Comparison of ENCODE assay signal across 1 mouse cellular context in the genomic region with DNA sequence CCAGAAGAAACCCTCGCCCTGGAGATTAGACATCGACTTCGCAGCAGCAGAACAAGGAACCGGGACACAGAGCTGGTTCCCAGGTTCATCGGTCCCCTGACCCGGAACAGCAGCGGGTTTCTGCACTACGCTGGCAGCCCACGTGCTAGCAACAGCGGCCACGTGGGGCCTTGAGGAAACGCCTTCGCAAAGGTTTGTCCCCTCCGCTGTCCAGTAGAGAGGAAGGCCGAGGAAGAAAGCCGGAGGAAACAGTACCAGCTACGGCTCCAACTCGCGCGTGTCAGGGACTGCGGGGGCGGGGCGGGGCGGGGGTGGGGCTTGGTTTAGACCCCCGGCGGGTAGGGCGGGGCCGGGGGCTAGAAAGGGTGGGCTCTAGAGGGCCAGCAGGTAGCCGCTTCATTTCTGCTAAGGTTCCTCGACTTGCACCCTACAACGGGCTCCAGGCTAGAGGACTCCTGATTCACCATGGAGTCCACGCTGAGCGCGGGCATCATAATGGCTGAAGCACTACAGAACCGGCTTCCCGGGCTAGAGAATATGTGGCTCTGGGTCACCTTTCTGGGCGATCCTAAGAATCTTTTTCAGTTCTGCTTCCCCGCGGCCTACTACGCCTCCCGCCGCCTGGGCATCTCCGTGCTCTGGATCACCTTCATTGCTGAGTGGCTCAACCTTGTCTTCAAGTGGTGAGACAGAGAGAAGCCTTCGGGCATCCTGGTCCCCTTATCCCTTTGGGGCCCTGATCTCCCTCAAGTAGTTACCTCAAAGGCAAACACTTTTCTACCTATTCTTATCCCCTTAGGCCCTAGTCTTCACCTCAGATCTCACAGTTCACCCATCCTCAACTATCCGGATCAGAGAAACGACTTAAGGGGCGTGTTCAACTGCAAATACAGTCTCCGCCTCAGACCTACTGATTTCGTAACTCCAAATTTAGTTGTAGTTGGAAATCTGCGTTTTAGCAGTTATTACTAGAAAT.
TF ChIP-seq lines count a peak whose summit lies in the region.

A gene (plus strand): TSS at position 160 of the 976 bp plus-strand sequence.

TF ChIP-seq in MEL, 35 proteins besides CTCF, POLR2A, EP300 and RAD21 (continued from another document):
- no peak for TF ChIP-seq POLR2AphosphoS5 (IDR thresholded peaks at IDR 0.05; ENCODE audit: borderline replicate concordance, low read depth, low read length)
- TF ChIP-seq E2F4 (IDR thresholded peaks at IDR 0.05; ENCODE audit: borderline replicate concordance, low read depth, low read length), result no peak; the same call in 1 of the 2 replicates
- peak; percentile 81 for TF ChIP-seq ETS1 (IDR thresholded peaks at IDR 0.05; ENCODE audit: low read depth, low read length)
- no peak; the same call in 1 of the 2 replicates for TF ChIP-seq MYB (IDR thresholded peaks at IDR 0.05; ENCODE audit: low read depth, low read length)
- TF ChIP-seq SIN3A (IDR thresholded peaks at IDR 0.05; ENCODE audit: low read length), result peak; percentile 99
- no peak for TF ChIP-seq GABPA (IDR thresholded peaks at IDR 0.05; ENCODE audit: low read depth, low read length)
- TF ChIP-seq NELFE (IDR thresholded peaks at IDR 0.05; ENCODE audit: low read depth, low read length), result peak; percentile 84
- TF ChIP-seq KAT2A (conservative IDR thresholded peaks at IDR 0.05; ENCODE audit: low read depth, low read length), result peak; percentile 77
- peak; percentile 93 for TF ChIP-seq HCFC1 (IDR thresholded peaks at IDR 0.05; ENCODE audit: low read depth, low read length)
- peak; percentile 83; the same call in 1 of the 2 replicates for TF ChIP-seq MAZ (IDR thresholded peaks at IDR 0.05; ENCODE audit: low read depth, low read length)
- TF ChIP-seq MAFK (IDR thresholded peaks at IDR 0.05; ENCODE audit: borderline replicate concordance, low read depth, low read length), result no peak
- no peak for TF ChIP-seq MEF2A (IDR thresholded peaks at IDR 0.05; ENCODE audit: extremely low read depth, insufficient replicate concordance, low read depth, low read length, poor library complexity, severe bottlenecking)
- TF ChIP-seq TBP (IDR thresholded peaks at IDR 0.05; ENCODE audit: low read depth, low read length), result peak; percentile 62
- TF ChIP-seq ZC3H11A (IDR thresholded peaks at IDR 0.05; ENCODE audit: low read depth, low read length), result no peak
- TF ChIP-seq ZMIZ1 (IDR thresholded peaks at IDR 0.05; ENCODE audit: low read depth, low read length), result peak; percentile 44
- TF ChIP-seq ZKSCAN1 (IDR thresholded peaks at IDR 0.05; ENCODE audit: low read depth, low read length), result no peak
- TF ChIP-seq MYC (IDR thresholded peaks at IDR 0.05; ENCODE audit: low read depth, low read length), result peak; percentile 100
- TF ChIP-seq MAX (IDR thresholded peaks at IDR 0.05; ENCODE audit: low read length), result peak; percentile 100
- TF ChIP-seq ELF1 (IDR thresholded peaks at IDR 0.05; ENCODE audit: low read depth, low read length), result peak; percentile 96
- TF ChIP-seq CHD1 (IDR thresholded peaks at IDR 0.05; ENCODE audit: low read depth, low read length), result no peak
- TF ChIP-seq RCOR1 (IDR thresholded peaks at IDR 0.05; ENCODE audit: low read depth, low read length), result no peak
- TF ChIP-seq JUND (IDR thresholded peaks at IDR 0.05; ENCODE audit: low read depth, low read length), result no peak
- TF ChIP-seq MXI1 (IDR thresholded peaks at IDR 0.05; ENCODE audit: low read depth, low read length), result peak; percentile 100
- 0 out of 2 replicates have a peak, but pooled peaks have one; percentile 34 for TF ChIP-seq UBTF (IDR thresholded peaks at IDR 0.05; ENCODE audit: borderline replicate concordance, insufficient read depth, low read depth, low read length)
- TF ChIP-seq TAL1 (IDR thresholded peaks at IDR 0.05; ENCODE audit: low read length), result no peak
- no peak for TF ChIP-seq ZNF384 (IDR thresholded peaks at IDR 0.05; ENCODE audit: low read depth, low read length)
